Mouse (Mus musculus) urinary bladder, adult 18-20 months (tissue): ENCODE measurements around the gene BC017158.

Source experiments
- DNase-seq, 2 experiments: peaks; one replicate each; pipeline ENCODE4 v3.0.0; 2022; ENCODE audit warnings: low spot score in 2 of 2, mixed read lengths in 2 of 2

The BC017158 gene

GRCm38 (mm10) chr7:128235481-128235880 is 62.5 kb downstream of the BC017158 start:
- no peak for DNase-seq

DNA sequence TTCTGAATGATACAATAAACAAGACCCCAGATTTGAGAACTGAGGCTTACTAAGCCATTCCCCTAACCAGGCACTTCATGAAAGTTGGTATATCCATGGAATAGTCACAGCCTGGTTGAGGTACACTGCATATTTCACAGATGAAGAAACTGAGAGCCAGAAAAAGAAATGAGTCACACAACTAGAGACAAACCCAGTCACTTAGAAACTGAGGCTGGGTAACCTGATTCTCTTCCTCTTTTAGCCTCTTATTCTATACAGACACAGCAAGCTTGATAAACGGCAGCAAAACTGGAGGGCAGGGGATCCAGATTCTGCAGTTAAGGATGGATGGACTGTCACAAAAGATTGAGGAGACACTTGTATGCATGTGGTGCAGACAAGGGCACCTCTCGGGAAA is 63.2 kb downstream of the BC017158 start:
- no peak for DNase-seq

- no peak for DNase-seq
These were observed 66.2 kb downstream of the BC017158 start for GRCm38 (mm10) chr7:128231741-128232140.
